Mouse (Mus musculus): ENCODE measurements around the gene Mob1b. TPM values are rescaled to one million over a fixed set of nuclear protein-coding genes. Genes with fewer than 3 reads are reported as not detected.

Mob1b gene
- 9.9 and 10.4 TPM in 2 replicates for polyA plus RNA-seq (2015; fragmentation: Nextera tagmentation; extraction: Ambion mirVana)

GRCm38 (mm10) chr5:88720116-88721002, at the start of gene Mob1b:
Gene Mob1b (plus strand): TSS chr5:88720855.
- peaks cover 37% of the 10 kb centered on the region for H3K4me1 ChIP-seq (ENCODE audit: control insufficient read depth, low read depth, low read length)
- no peaks in the 10 kb centered on the region for H3K36me3 ChIP-seq (ENCODE audit: control insufficient read depth, insufficient read depth)
- peak within 1 kb of the TSS; percentile 89 for H3K4me2 ChIP-seq (ENCODE audit: low read depth, low read length)
- peak within 1 kb of the TSS; percentile 99 for H3K4me3 ChIP-seq (ENCODE audit: low read depth, low read length)
- no peaks in the 10 kb centered on the region for H3K27me3 ChIP-seq (ENCODE audit: control insufficient read depth, insufficient read depth, low read depth, low read length)
- peak; percentile 87 for ATAC-seq (ENCODE audit: low read depth)
- peak within 1 kb of the TSS; percentile 97 for H3K27ac ChIP-seq (ENCODE audit: low read length)
- WGBS (ENCODE audit: insufficient replicate concordance), result under 1% methylated on average over 43 of the region's 54 CpGs
- H3K9ac ChIP-seq (ENCODE audit: low read depth, low read length), result peak within 1 kb of the TSS; percentile 98
- no peaks in the 10 kb centered on the region for H3K9me3 ChIP-seq (replicated peaks; ENCODE audit: control insufficient read depth, low read length)

- peak overlapping the region; percentile 86 for H3K4me2 ChIP-seq (ENCODE audit: low read depth, low read length)
- peaks cover 9% of the 10 kb centered on the region for H3K36me3 ChIP-seq (ENCODE audit: control insufficient read depth, insufficient read depth)
- no peaks in the 10 kb centered on the region for H3K9me3 ChIP-seq (replicated peaks; ENCODE audit: control insufficient read depth, low read length)
- peak overlapping the region; percentile 92 for H3K9ac ChIP-seq (ENCODE audit: low read depth, low read length)
- H3K4me1 ChIP-seq (ENCODE audit: control insufficient read depth, low read depth, low read length), result peaks cover 29% of the 10 kb centered on the region
- peak overlapping the region; percentile 93 for H3K4me3 ChIP-seq (ENCODE audit: low read depth, low read length)
- ATAC-seq (ENCODE audit: low read depth), result peak; percentile 33
- peak overlapping the region; percentile 93 for H3K27ac ChIP-seq (ENCODE audit: low read length)
- 1% methylated on average over 44 of the region's 47 CpGs for WGBS (ENCODE audit: insufficient replicate concordance)
- H3K27me3 ChIP-seq (ENCODE audit: control insufficient read depth, insufficient read depth, low read depth, low read length), result no peaks in the 10 kb centered on the region
Measured at GRCm38 (mm10) chr5:88674703-88675442, 45.8 kb upstream of the Mob1b start.

GRCm38 (mm10) chr5:88675443-88676387, 44.9 kb upstream of the Mob1b start, which contains the start of gene Grsf1:
Gene Grsf1 (minus strand): TSS chr5:88676171.
- ATAC-seq (ENCODE audit: low read depth), result peak; percentile 91
- peak within 1 kb of the TSS; percentile 86 for H3K4me2 ChIP-seq (ENCODE audit: low read depth, low read length)
- WGBS (ENCODE audit: insufficient replicate concordance), result under 1% methylated on average over 119 of the region's 127 CpGs
- no peaks in the 10 kb centered on the region for H3K27me3 ChIP-seq (ENCODE audit: control insufficient read depth, insufficient read depth, low read depth, low read length)
- H3K9ac ChIP-seq (ENCODE audit: low read depth, low read length), result peak within 1 kb of the TSS; percentile 92
- no peaks in the 10 kb centered on the region for H3K9me3 ChIP-seq (replicated peaks; ENCODE audit: control insufficient read depth, low read length)
- H3K27ac ChIP-seq (ENCODE audit: low read length), result peak within 1 kb of the TSS; percentile 93
- peaks cover 29% of the 10 kb centered on the region for H3K4me1 ChIP-seq (ENCODE audit: control insufficient read depth, low read depth, low read length)
- H3K4me3 ChIP-seq (ENCODE audit: low read depth, low read length), result peak within 1 kb of the TSS; percentile 93
- H3K36me3 ChIP-seq (ENCODE audit: control insufficient read depth, insufficient read depth), result peaks cover 5% of the 10 kb centered on the region

- Histone ChIP-seq H3K27ac (ENCODE audit: low read length) (no peak overlapping the region; the same call in 1 of the 2 replicates), H3K4me2 (ENCODE audit: low read depth, low read length) (peak overlapping the region; percentile 28), H3K9ac (ENCODE audit: low read depth, low read length) (no peak overlapping the region), H3K27me3 (ENCODE audit: control insufficient read depth, insufficient read depth, low read depth, low read length) (no peaks in the 10 kb centered on the region), H3K4me1 (ENCODE audit: control insufficient read depth, low read depth, low read length) (peaks cover 25% of the 10 kb centered on the region), H3K9me3 (replicated peaks; ENCODE audit: control insufficient read depth, low read length) (no peaks in the 10 kb centered on the region), H3K36me3 (ENCODE audit: control insufficient read depth, insufficient read depth) (no peaks in the 10 kb centered on the region), H3K4me3 (ENCODE audit: low read depth, low read length) (no peak overlapping the region)
- no peak for ATAC-seq (ENCODE audit: low read depth)
- WGBS (ENCODE audit: insufficient replicate concordance), result 27% methylated on average over 7 of the region's 7 CpGs
Measured at GRCm38 (mm10) chr5:88678929-88679328, 41.7 kb upstream of the Mob1b start.

- 32% methylated on average over 6 of the region's 6 CpGs for whole genome bisulfite sequencing (ENCODE audit: insufficient replicate concordance)
- peaks cover 22% of the 10 kb centered on the region for H3K4me1 ChIP-seq (ENCODE audit: control insufficient read depth, low read depth, low read length)
- peak overlapping the region; percentile 28 for H3K4me2 ChIP-seq (ENCODE audit: low read depth, low read length)
- H3K4me3 ChIP-seq (ENCODE audit: low read depth, low read length), result no peak overlapping the region
- no peak for ATAC-seq (ENCODE audit: low read depth)
- H3K27me3 ChIP-seq (ENCODE audit: control insufficient read depth, insufficient read depth, low read depth, low read length), result no peaks in the 10 kb centered on the region
- H3K9me3 ChIP-seq (replicated peaks; ENCODE audit: control insufficient read depth, low read length), result no peaks in the 10 kb centered on the region
- no peak overlapping the region; the same call in 1 of the 2 replicates for H3K27ac ChIP-seq (ENCODE audit: low read length)
- no peaks in the 10 kb centered on the region for H3K36me3 ChIP-seq (ENCODE audit: control insufficient read depth, insufficient read depth)
- no peak overlapping the region for H3K9ac ChIP-seq (ENCODE audit: low read depth, low read length)
Measured at GRCm38 (mm10) chr5:88679341-88679740, 41.3 kb upstream of the Mob1b start.

GRCm38 (mm10) chr5:88680567-88680966, 40.1 kb upstream of the Mob1b start:
- peaks cover 4% of the 10 kb centered on the region for H3K27me3 ChIP-seq (ENCODE audit: control insufficient read depth, insufficient read depth, low read depth, low read length)
- H3K4me3 ChIP-seq (ENCODE audit: low read depth, low read length), result no peak overlapping the region
- no peaks in the 10 kb centered on the region for H3K9me3 ChIP-seq (replicated peaks; ENCODE audit: control insufficient read depth, low read length)
- no peak overlapping the region for H3K9ac ChIP-seq (ENCODE audit: low read depth, low read length)
- 82% methylated on average over 6 of the region's 6 CpGs for WGBS (ENCODE audit: insufficient replicate concordance)
- no peak for ATAC-seq (ENCODE audit: low read depth)
- no peak overlapping the region for H3K27ac ChIP-seq (ENCODE audit: low read length)
- no peak overlapping the region for H3K4me2 ChIP-seq (ENCODE audit: low read depth, low read length)
- H3K36me3 ChIP-seq (ENCODE audit: control insufficient read depth, insufficient read depth), result no peaks in the 10 kb centered on the region
- peaks cover 17% of the 10 kb centered on the region for H3K4me1 ChIP-seq (ENCODE audit: control insufficient read depth, low read depth, low read length)

- ATAC-seq (ENCODE audit: low read depth), result no peak
- 58% methylated on average over 9 of the region's 9 CpGs for WGBS (ENCODE audit: insufficient replicate concordance)
- Histone ChIP-seq H3K36me3 (ENCODE audit: control insufficient read depth, insufficient read depth) (no peaks in the 10 kb centered on the region), H3K27me3 (ENCODE audit: control insufficient read depth, insufficient read depth, low read depth, low read length) (peaks cover 4% of the 10 kb centered on the region), H3K9me3 (replicated peaks; ENCODE audit: control insufficient read depth, low read length) (no peaks in the 10 kb centered on the region), H3K4me2 (ENCODE audit: low read depth, low read length) (no peak overlapping the region), H3K4me3 (ENCODE audit: low read depth, low read length) (no peak overlapping the region), H3K27ac (ENCODE audit: low read length) (no peak overlapping the region), H3K9ac (ENCODE audit: low read depth, low read length) (no peak overlapping the region), H3K4me1 (ENCODE audit: control insufficient read depth, low read depth, low read length) (peaks cover 11% of the 10 kb centered on the region)
Measured at GRCm38 (mm10) chr5:88683706-88684105, 36.9 kb upstream of the Mob1b start.

GRCm38 (mm10) chr5:88684226-88684625, 36.4 kb upstream of the Mob1b start:
- H3K27me3 ChIP-seq (ENCODE audit: control insufficient read depth, insufficient read depth, low read depth, low read length), result peaks cover 4% of the 10 kb centered on the region
- no peak overlapping the region for H3K4me3 ChIP-seq (ENCODE audit: low read depth, low read length)
- no peaks in the 10 kb centered on the region for H3K36me3 ChIP-seq (ENCODE audit: control insufficient read depth, insufficient read depth)
- H3K4me1 ChIP-seq (ENCODE audit: control insufficient read depth, low read depth, low read length), result peaks cover 6% of the 10 kb centered on the region
- ATAC-seq (ENCODE audit: low read depth), result no peak
- H3K9me3 ChIP-seq (replicated peaks; ENCODE audit: control insufficient read depth, low read length), result no peaks in the 10 kb centered on the region
- no peak overlapping the region for H3K27ac ChIP-seq (ENCODE audit: low read length)
- 25% methylated on average over 3 of the region's 3 CpGs for WGBS (ENCODE audit: insufficient replicate concordance)
- no peak overlapping the region for H3K4me2 ChIP-seq (ENCODE audit: low read depth, low read length)
- no peak overlapping the region for H3K9ac ChIP-seq (ENCODE audit: low read depth, low read length)
